Comparison of ENCODE assay signal across 21 mouse cellular contexts in genomic region chr14:102947796-102948195, GRCm38 (mm10).
"Had no signal": no experiment of that assay in that cellular context is flagged by ENCODE, and none has a peak within 500 bp of the region (broad histone marks: within the 10 kb centered on the region; RNA-seq: fewer than 3 reads in every experiment).

No protein-coding gene starts in this region.

- H3K4me1 ChIP-seq: limb, embryonic 10.5 days; limb, embryonic 13.5 days; liver, embryonic 12.5 days; liver, embryonic 15.5 days; lung, embryonic 15.5 days; megakaryocyte, embryonic 14.5 days had no signal

- H3K36me3 ChIP-seq: limb, embryonic 10.5 days; limb, embryonic 13.5 days; liver, embryonic 12.5 days; liver, embryonic 15.5 days; lung, embryonic 15.5 days had no signal

- ATAC-seq: liver, embryonic 12.5 days; midbrain, embryonic 16.5 days had no signal

- DNase-seq: kidney, adult 18-20 months; kidney, adult 9 months; kidney, postnatal 14 days; kidney, postnatal 4 days; layer of hippocampus, adult 9-11 months; layer of hippocampus, postnatal 36 days; liver; lung, adult 18-20 months; lung, postnatal 10 days; lung, postnatal 36 days; thymus, adult 18-20 months; thymus, postnatal 36 days had no signal

- H3K9me3 ChIP-seq: limb, embryonic 10.5 days; limb, embryonic 13.5 days; liver, embryonic 12.5 days; liver, embryonic 15.5 days; lung, embryonic 15.5 days; megakaryocyte, embryonic 14.5 days had no signal

- H3K27ac ChIP-seq: left cerebral cortex, adult 2 months; limb, embryonic 10.5 days; limb, embryonic 13.5 days; liver, embryonic 12.5 days; liver, embryonic 15.5 days; lung, embryonic 15.5 days had no signal

- H3K4me2 ChIP-seq: limb, embryonic 13.5 days; liver, embryonic 12.5 days; liver, embryonic 15.5 days; lung, embryonic 15.5 days; midbrain, embryonic 11.5 days had no signal

- H3K4me3 ChIP-seq: left cerebral cortex, adult 2 months; limb, embryonic 10.5 days; limb, embryonic 13.5 days; liver, embryonic 12.5 days; liver, embryonic 15.5 days; lung, embryonic 15.5 days; megakaryocyte, embryonic 14.5 days had no signal

- H3K27me3 ChIP-seq: limb, embryonic 13.5 days; liver, embryonic 12.5 days; liver, embryonic 15.5 days; lung, embryonic 15.5 days; megakaryocyte, embryonic 14.5 days had no signal

- H3K9ac ChIP-seq: limb, embryonic 13.5 days; liver, embryonic 12.5 days; liver, embryonic 15.5 days; lung, embryonic 15.5 days had no signal
